Comparison of ENCODE assay signal across 25 mouse cellular contexts in the genomic region with DNA sequence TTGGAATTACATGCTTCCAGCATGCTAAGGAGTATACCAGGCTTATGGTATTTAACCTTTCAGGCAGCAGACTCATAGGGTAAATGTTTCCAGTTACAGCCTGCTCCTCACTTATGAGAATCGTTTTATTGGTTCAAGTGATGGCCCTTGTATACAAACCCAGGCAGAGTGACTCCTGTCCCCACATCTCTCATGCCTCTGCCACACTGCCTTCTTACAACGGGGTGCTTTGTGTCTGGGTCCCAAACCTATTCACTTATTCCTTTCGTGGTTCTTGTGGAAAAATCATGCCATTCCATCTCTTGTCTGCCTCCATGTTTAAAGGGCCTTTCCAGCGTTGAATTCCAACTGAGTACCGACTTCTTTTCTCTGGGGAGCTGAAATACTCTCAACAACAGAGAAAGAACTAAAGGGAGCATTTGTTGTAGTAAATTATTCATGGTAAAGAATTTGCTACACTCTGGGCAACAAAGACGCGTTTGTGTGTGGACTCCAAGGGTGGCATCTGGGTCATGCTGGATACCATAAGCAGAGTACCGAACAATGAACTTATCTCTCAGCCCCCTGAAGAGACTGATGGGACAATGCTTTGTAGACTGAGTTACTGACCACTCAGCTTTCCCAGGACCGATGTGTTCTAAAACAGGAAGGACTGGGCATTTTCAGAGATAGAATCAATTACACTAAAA.
DNase-seq lines count a peak whose midpoint lies in the region; ATAC-seq and TF ChIP-seq lines count a peak whose summit lies in the region.
"Had no signal": no experiment of that assay in that cellular context is flagged by ENCODE, and none has a peak within 500 bp of the region (broad histone marks: within the 10 kb centered on the region; RNA-seq: fewer than 3 reads in every experiment).

No protein-coding gene starts in this region.

- 38% methylated on average over 9 of the region's 9 CpGs for WGBS in hindbrain, embryonic 10.5 days
- WGBS in hindbrain, postnatal 0 days, result 20% methylated on average over 9 of the region's 9 CpGs
- WGBS in midbrain, embryonic 14.5 days, result 24% methylated on average over 9 of the region's 9 CpGs
- WGBS in midbrain, postnatal 0 days, result 30% methylated on average over 9 of the region's 9 CpGs
- 24% methylated on average over 9 of the region's 9 CpGs for WGBS in neural tube, embryonic 14.5 days

- no peak for TF ChIP-seq CTCF in hindbrain, postnatal 0 days (IDR thresholded peaks at IDR 0.05; ENCODE audit: low read depth)
- no peak for TF ChIP-seq CTCF in midbrain, postnatal 0 days (IDR thresholded peaks at IDR 0.05)
- no peak for TF ChIP-seq CTCF in brain, embryonic 14.5 days (IDR thresholded peaks at IDR 0.05; ENCODE audit: borderline replicate concordance, extremely low read depth, insufficient read depth, insufficient read length)

- H3K9ac ChIP-seq in hindbrain, postnatal 0 days (replicated peaks; ENCODE audit: low read length), result no peak overlapping the region
- no peak overlapping the region for H3K9ac ChIP-seq in midbrain, embryonic 14.5 days (replicated peaks; ENCODE audit: low read length)
- no peak overlapping the region for H3K9ac ChIP-seq in midbrain, postnatal 0 days (replicated peaks; ENCODE audit: low read length, poor library complexity, severe bottlenecking)
- H3K9ac ChIP-seq in neural tube, embryonic 14.5 days (replicated peaks; ENCODE audit: low read depth, low read length), result no peak overlapping the region
- H3K9ac ChIP-seq: forebrain, postnatal 0 days; heart, embryonic 13.5 days; limb, embryonic 12.5 days; liver, embryonic 12.5 days had no signal

- peak overlapping the region; percentile 51 for H3K27ac ChIP-seq in hindbrain, embryonic 10.5 days
- H3K27ac ChIP-seq in hindbrain, postnatal 0 days, result no peak overlapping the region
- no peak overlapping the region for H3K27ac ChIP-seq in midbrain, embryonic 14.5 days (replicated peaks; ENCODE audit: low read depth, low read length)
- no peak overlapping the region for H3K27ac ChIP-seq in midbrain, postnatal 0 days (ENCODE audit: low read depth, low read length)
- H3K27ac ChIP-seq in neural tube, embryonic 14.5 days (ENCODE audit: low read depth, low read length), result no peak overlapping the region
- H3K27ac ChIP-seq: heart, embryonic 13.5 days; layer of hippocampus, adult 2 months; limb, embryonic 12.5 days; liver, embryonic 12.5 days had no signal

- peak; percentile 25 for DNase-seq in hindbrain, embryonic 10.5 days (ENCODE audit: low spot score)
- DNase-seq in hindbrain, postnatal 0 days (ENCODE audit: low spot score), result no peak
- DNase-seq in midbrain, embryonic 14.5 days, result peak; percentile 34
- no peak for DNase-seq in midbrain, postnatal 0 days (ENCODE audit: low spot score)
- peak; percentile 58 for DNase-seq in brain, embryonic 14.5 days (ENCODE audit: low read depth)
- DNase-seq in heart, postnatal 4 days, result no peak
- DNase-seq: adrenal gland, adult 2 months; cerebellum, adult 11-12 months; cerebellum, postnatal 10 days; forebrain, postnatal 0 days; gastrocnemius, postnatal 25 days; heart, adult 18-20 months; heart, postnatal 14 days; kidney, postnatal 25 days; lung, adult 18-20 months; lung, postnatal 14 days; right cerebral cortex, postnatal 25 days; spleen, adult 18-20 months had no signal

- no peaks in the 10 kb centered on the region for H3K9me3 ChIP-seq in hindbrain, embryonic 10.5 days
- H3K9me3 ChIP-seq in hindbrain, postnatal 0 days (ENCODE audit: low read length), result no peaks in the 10 kb centered on the region
- H3K9me3 ChIP-seq in midbrain, embryonic 14.5 days (ENCODE audit: control insufficient read depth, low read length), result no peaks in the 10 kb centered on the region
- no peaks in the 10 kb centered on the region for H3K9me3 ChIP-seq in midbrain, postnatal 0 days (ENCODE audit: low read length)
- H3K9me3 ChIP-seq in neural tube, embryonic 14.5 days (ENCODE audit: control insufficient read depth, low read length), result no peaks in the 10 kb centered on the region
- H3K9me3 ChIP-seq: heart, embryonic 13.5 days; limb, embryonic 12.5 days; liver, embryonic 12.5 days had no signal

- no peak overlapping the region for H3K4me2 ChIP-seq in hindbrain, postnatal 0 days (ENCODE audit: low read depth, low read length)
- H3K4me2 ChIP-seq in midbrain, embryonic 14.5 days (ENCODE audit: low read length), result no peak overlapping the region
- H3K4me2 ChIP-seq in midbrain, postnatal 0 days (ENCODE audit: low read depth, low read length, poor library complexity, severe bottlenecking), result no peak overlapping the region
- H3K4me2 ChIP-seq in neural tube, embryonic 14.5 days (ENCODE audit: low read depth, low read length), result no peak overlapping the region
- H3K4me2 ChIP-seq: heart, embryonic 13.5 days; limb, embryonic 12.5 days; liver, embryonic 12.5 days had no signal

- no peaks in the 10 kb centered on the region for H3K27me3 ChIP-seq in hindbrain, embryonic 10.5 days (ENCODE audit: insufficient read depth, poor library complexity, severe bottlenecking)
- no peaks in the 10 kb centered on the region for H3K27me3 ChIP-seq in hindbrain, postnatal 0 days (ENCODE audit: insufficient read depth, low read length)
- H3K27me3 ChIP-seq in midbrain, embryonic 14.5 days (ENCODE audit: control insufficient read depth, insufficient read depth, low read length), result no peaks in the 10 kb centered on the region
- no peaks in the 10 kb centered on the region for H3K27me3 ChIP-seq in midbrain, postnatal 0 days (ENCODE audit: insufficient read depth, low read length)
- no peaks in the 10 kb centered on the region for H3K27me3 ChIP-seq in neural tube, embryonic 14.5 days (ENCODE audit: control insufficient read depth, insufficient read depth, low read length)
- H3K27me3 ChIP-seq: heart, embryonic 13.5 days; limb, embryonic 12.5 days; liver, embryonic 12.5 days; Patski had no signal

- ATAC-seq in hindbrain, postnatal 0 days, result no peak
- ATAC-seq in midbrain, embryonic 14.5 days (ENCODE audit: low FRiP score, low TSS enrichment), result peak; percentile 31; the same call in 1 of the 2 replicates
- no peak for ATAC-seq in midbrain, postnatal 0 days (ENCODE audit: low FRiP score)
- ATAC-seq in neural tube, embryonic 14.5 days (ENCODE audit: low read depth), result peak; percentile 69; the same call in 1 of the 2 replicates
- ATAC-seq: forebrain, postnatal 0 days; intestine, postnatal 0 days; liver, embryonic 12.5 days; Patski had no signal

- H3K4me3 ChIP-seq in hindbrain, embryonic 10.5 days, result no peak overlapping the region
- no peak overlapping the region for H3K4me3 ChIP-seq in hindbrain, postnatal 0 days (ENCODE audit: low read length)
- no peak overlapping the region for H3K4me3 ChIP-seq in midbrain, embryonic 14.5 days (replicated peaks; ENCODE audit: low read depth, low read length)
- no peak overlapping the region for H3K4me3 ChIP-seq in midbrain, postnatal 0 days (ENCODE audit: low read depth, low read length)
- H3K4me3 ChIP-seq in neural tube, embryonic 14.5 days (ENCODE audit: low read depth, low read length), result no peak overlapping the region
- H3K4me3 ChIP-seq: heart, embryonic 13.5 days; layer of hippocampus, adult 2 months; limb, embryonic 12.5 days; liver, embryonic 12.5 days had no signal

- no peaks in the 10 kb centered on the region for H3K36me3 ChIP-seq in hindbrain, embryonic 10.5 days
- no peaks in the 10 kb centered on the region for H3K36me3 ChIP-seq in hindbrain, postnatal 0 days (ENCODE audit: insufficient read depth, low read length)
- H3K36me3 ChIP-seq in midbrain, embryonic 14.5 days (ENCODE audit: control insufficient read depth, insufficient read depth, low read length), result no peaks in the 10 kb centered on the region
- no peaks in the 10 kb centered on the region for H3K36me3 ChIP-seq in midbrain, postnatal 0 days (ENCODE audit: insufficient read depth, low read length)
- H3K36me3 ChIP-seq in neural tube, embryonic 14.5 days (ENCODE audit: control insufficient read depth, insufficient read depth, low read length), result no peaks in the 10 kb centered on the region
- H3K36me3 ChIP-seq: heart, embryonic 13.5 days; limb, embryonic 12.5 days; liver, embryonic 12.5 days had no signal

- no peak for TF ChIP-seq POLR2A in brain, embryonic 14.5 days (IDR thresholded peaks at IDR 0.05; ENCODE audit: borderline replicate concordance, extremely low read depth, insufficient read depth, insufficient read length, poor library complexity, severe bottlenecking)

- H3K4me1 ChIP-seq in hindbrain, embryonic 10.5 days (replicated peaks), result peaks cover 22% of the 10 kb centered on the region; the same call in 1 of the 2 replicates
- H3K4me1 ChIP-seq in hindbrain, postnatal 0 days (ENCODE audit: insufficient read depth, low read length), result no peaks in the 10 kb centered on the region
- H3K4me1 ChIP-seq in midbrain, embryonic 14.5 days (ENCODE audit: control insufficient read depth, insufficient read depth, low read length), result no peaks in the 10 kb centered on the region
- no peaks in the 10 kb centered on the region for H3K4me1 ChIP-seq in midbrain, postnatal 0 days (ENCODE audit: insufficient read depth, low read length)
- H3K4me1 ChIP-seq in neural tube, embryonic 14.5 days (ENCODE audit: control insufficient read depth, insufficient read depth, low read length), result no peaks in the 10 kb centered on the region
- H3K4me1 ChIP-seq: heart, embryonic 13.5 days; limb, embryonic 12.5 days; liver, embryonic 12.5 days had no signal

Comparison
In these comparisons a context has a peak if more than half of its experiments do, and no peak if none do; other contexts are left out.
1. DNase-seq: peak in hindbrain, embryonic 10.5 days (single experiment), midbrain, embryonic 14.5 days (single experiment) and brain, embryonic 14.5 days (single experiment); none in hindbrain, postnatal 0 days (single experiment), midbrain, postnatal 0 days (single experiment) and heart, postnatal 4 days (single experiment).
2. ATAC-seq: peak in midbrain, embryonic 14.5 days (single experiment) and neural tube, embryonic 14.5 days (single experiment); none in hindbrain, postnatal 0 days (single experiment) and midbrain, postnatal 0 days (single experiment).